Mouse (Mus musculus) left cerebral cortex, postnatal 25 days (tissue): ENCODE data around the gene Gm49380. TPM values are rescaled to one million over a fixed set of nuclear protein-coding genes. Genes with fewer than 3 reads are reported as not detected.

ENCODE experiments used
- DNase-seq, 2 experiments: peaks; one replicate each; pipeline ENCODE4 v3.0.0; 2022; ENCODE audit warnings: low spot score in 2 of 2, mixed read lengths in 1 of 2
- intact Hi-C: fragments of 180-260 bp; cut with DNase I; formaldehyde crosslinking; loops from one replicate; pipeline ENCODE4 v1.15.1; 2025
- total RNA-seq, 2 experiments: library from RNA; stranded (reverse); gene quantifications; 2 replicates each; pipeline ENCODE4 v1.2.3; 2021

Gene Gm49380
- total RNA-seq, 2 experiments from 2014 or later = 0.14 to 0.27 TPM

GRCm38 (mm10) chr9:44041511-44042395 lies 71.5 kb downstream of the Gm49380 start:
- intact Hi-C loops = loop anchor here (5.0 kb wide), 1 partner anchor 54 kb away; no protein-coding TSS in a partner anchor

GRCm38 (mm10) chr9:44037106-44037505 lies 76.2 kb downstream of the Gm49380 start:
- no peak for DNase-seq
- intact Hi-C loops = no loop called here

More at GRCm38 (mm10) chr9:44041511-44042395, 71.5 kb downstream of the Gm49380 start:
- DNase-seq = no peak

- no peak for DNase-seq
- intact Hi-C loops = no loop called here
These were observed 79.2 kb downstream of the Gm49380 start for GRCm38 (mm10) chr9:44033957-44034727.

DNA sequence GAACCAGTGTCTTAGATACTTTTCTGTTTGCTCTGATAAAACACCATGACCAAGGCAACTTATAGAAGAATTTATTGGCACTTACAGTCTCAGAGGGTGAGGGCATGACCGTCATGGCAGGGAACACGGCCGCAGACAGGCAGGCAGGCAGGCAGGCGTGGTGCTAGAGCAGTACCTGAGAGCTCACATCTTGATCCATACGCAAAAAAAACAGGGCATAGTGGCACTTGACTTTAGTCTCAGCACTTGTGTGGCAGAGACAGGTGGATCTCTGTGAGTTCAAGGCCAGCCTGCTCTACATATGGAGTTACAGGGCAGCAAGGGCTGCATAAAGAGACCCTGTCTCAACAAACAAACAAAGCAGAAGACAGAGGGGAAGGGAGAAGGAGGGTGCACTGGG lies 80.0 kb downstream of the Gm49380 start:
- intact Hi-C loops = no loop called here
- no peak for DNase-seq

DNA sequence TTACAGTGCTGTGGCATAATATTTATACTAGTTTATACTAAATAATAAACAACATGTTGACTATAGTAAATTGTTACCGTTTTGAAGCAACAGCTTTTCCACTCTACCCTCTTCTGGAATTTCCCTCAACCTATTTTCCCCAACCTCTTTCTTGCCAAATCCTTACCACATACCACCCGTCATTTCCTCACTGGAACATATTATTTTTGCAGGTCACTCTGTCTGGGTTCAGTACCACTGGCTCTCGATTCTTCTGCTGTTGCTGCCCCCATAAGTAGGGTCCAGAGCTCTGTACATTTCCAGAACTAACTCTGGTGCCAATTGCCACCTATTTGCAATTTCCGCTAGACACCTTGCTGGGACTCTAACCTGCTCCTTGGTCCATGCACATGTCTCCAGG lies 81.4 kb downstream of the Gm49380 start:
- no peak for DNase-seq

DNA sequence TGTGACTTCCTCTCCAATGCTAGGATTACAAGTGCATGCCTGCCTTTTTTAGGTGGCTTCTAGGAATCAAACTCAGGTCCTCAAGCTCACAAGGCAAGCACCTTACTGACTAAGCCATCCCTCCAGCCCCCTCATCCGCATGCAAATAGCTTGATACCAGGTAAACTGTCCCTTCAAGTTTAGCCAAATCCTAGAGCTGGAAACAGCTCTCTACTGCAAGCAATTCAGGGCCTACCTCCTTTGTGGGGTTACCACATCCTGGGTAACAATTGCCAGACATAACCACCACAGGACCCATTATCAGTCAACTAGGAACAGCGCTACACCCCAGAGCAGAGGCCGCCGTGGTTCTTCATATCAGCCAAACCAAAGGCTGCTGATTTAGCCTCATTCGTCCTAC lies 82.2 kb downstream of the Gm49380 start:
- no peak for DNase-seq
- intact Hi-C loops = no loop called here

More for the DNA sequence above, 81.4 kb downstream of the Gm49380 start:
- intact Hi-C loops = no loop called here

GRCm38 (mm10) chr9:44030646-44031045 lies 82.7 kb downstream of the Gm49380 start:
- intact Hi-C loops = no loop called here
- DNase-seq = no peak

GRCm38 (mm10) chr9:44029580-44030236 lies 83.6 kb downstream of the Gm49380 start:
- intact Hi-C loops = no loop called here

GRCm38 (mm10) chr9:44024096-44024495 lies 89.2 kb downstream of the Gm49380 start:
- DNase-seq = no peak
- intact Hi-C loops = no loop called here

More at GRCm38 (mm10) chr9:44029580-44030236, 83.6 kb downstream of the Gm49380 start:
- no peak for DNase-seq

DNA sequence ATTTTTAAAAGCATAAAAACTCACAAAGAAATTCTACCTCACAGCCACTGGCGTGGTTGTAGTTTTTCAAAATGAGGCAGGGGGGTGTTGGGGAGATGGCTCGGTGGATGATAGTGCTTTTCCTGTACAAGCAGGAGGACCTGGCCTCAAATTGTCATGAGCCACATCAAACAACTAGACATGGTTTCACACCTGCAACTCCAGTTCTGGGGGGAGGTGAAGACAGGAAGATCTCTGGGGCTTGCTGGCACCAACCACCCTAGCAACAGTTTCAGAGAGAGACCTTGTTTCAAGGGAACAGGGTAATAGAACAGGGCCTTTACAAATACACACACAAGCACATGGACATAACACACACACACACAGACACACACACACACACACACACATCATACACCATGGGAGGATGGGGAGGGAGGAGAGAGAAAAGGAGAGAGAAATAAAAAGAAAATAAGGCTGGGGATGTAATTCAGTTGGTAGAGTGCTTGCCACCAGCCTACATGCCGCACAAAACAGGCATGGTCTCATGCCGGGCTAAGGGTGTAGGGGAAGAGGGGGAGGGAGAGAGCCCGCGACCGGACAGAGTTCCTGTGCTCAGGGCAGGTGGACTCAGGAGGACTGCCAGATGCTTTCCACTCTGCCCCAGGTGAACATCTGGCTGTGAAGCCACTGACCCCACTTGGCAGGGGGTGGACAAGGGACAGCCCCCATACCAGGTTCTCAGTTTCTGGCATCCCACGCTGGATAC lies 91.0 kb downstream of the Gm49380 start:
- DNase-seq = no peak
- intact Hi-C loops = no loop called here

- DNase-seq = no peak
- intact Hi-C loops = no loop called here
These were observed 93.3 kb downstream of the Gm49380 start for GRCm38 (mm10) chr9:44020001-44020400.

DNA sequence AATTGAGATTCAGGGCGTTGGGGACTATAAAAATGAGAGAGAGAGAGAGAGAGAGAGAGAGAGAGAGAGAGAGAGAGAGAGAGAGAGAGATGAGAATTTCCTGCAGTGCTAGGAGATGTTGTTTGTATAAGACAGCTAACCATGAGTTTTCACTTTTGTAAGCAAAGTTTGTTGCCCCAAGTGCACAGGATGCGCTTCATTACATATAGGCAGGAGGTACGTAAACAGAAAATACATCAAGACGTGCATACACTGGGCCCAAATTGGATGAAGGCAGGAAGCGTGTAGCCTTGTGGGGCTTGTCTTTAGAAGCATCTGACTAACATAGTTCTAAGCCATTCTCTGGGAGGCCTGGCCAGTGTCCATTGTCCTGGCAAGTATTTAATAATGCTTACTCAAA lies 95.5 kb downstream of the Gm49380 start:
- no peak for DNase-seq
- intact Hi-C loops = no loop called here

Other genes with a start within 250 kb of the Gm49380 start
- 100 to 1,000 TPM; 826 to 894 TPM for gene Thy1, start 70.1 kb downstream of the Gm49380 start, total RNA-seq
- 100 to 1,000 TPM in 1 of 2 experiments, 10 to 100 TPM in 1; 72.3 to 106 TPM for gene Usp2, start 46.5 kb downstream of the Gm49380 start, total RNA-seq
- gene Mfrp, start 11.8 kb downstream of the Gm49380 start, total RNA-seq = 1 to 10 TPM in 1 of 2 experiments, under 1 TPM in 1; 0.55 to 1.6 TPM
- gene C1qtnf5, start 6.3 kb downstream of the Gm49380 start, total RNA-seq = 10 to 100 TPM; 23.1 to 26.1 TPM
- gene Rnf26, start within 50 bp of the Gm49380 start, total RNA-seq = 10 to 100 TPM; 30.6 to 31.5 TPM
- 10 to 100 TPM; 13.2 to 14.8 TPM for gene Mcam, start 21.0 kb upstream of the Gm49380 start, total RNA-seq
- gene Cbl, start 120.5 kb upstream of the Gm49380 start, total RNA-seq = 10 to 100 TPM; 53.4 to 54.2 TPM
- gene Ccdc153, start 127.2 kb upstream of the Gm49380 start, total RNA-seq = 1 to 10 TPM; 1.3 to 2.0 TPM
- under 1 TPM; 0.53 to 0.73 TPM for gene Pdzd3, start 138.0 kb upstream of the Gm49380 start, total RNA-seq
- gene Nlrx1, start 155.1 kb upstream of the Gm49380 start, total RNA-seq = 10 to 100 TPM; 11.6 to 14.0 TPM
- 10 to 100 TPM; 60.5 to 61.6 TPM for gene Abcg4, start 175.1 kb upstream of the Gm49380 start, total RNA-seq
- 10 to 100 TPM; 28.4 to 28.6 TPM for gene Hinfp, start 192.2 kb upstream of the Gm49380 start, total RNA-seq
- 100 to 1,000 TPM; 207 to 225 TPM for gene C2cd2l, start 206.8 kb upstream of the Gm49380 start, total RNA-seq
- gene Dpagt1, start 212.5 kb upstream of the Gm49380 start, total RNA-seq = 10 to 100 TPM; 12.5 to 13.8 TPM
- 10 to 100 TPM; 56.6 to 56.8 TPM for gene H2afx, start 221.2 kb upstream of the Gm49380 start, total RNA-seq
- 10 to 100 TPM; 14.8 to 22.0 TPM for gene Hmbs, start 230.7 kb upstream of the Gm49380 start, total RNA-seq
- gene Vps11, start 248.2 kb upstream of the Gm49380 start, total RNA-seq = 10 to 100 TPM; 47.3 to 47.4 TPM